In the genomic region with DNA sequence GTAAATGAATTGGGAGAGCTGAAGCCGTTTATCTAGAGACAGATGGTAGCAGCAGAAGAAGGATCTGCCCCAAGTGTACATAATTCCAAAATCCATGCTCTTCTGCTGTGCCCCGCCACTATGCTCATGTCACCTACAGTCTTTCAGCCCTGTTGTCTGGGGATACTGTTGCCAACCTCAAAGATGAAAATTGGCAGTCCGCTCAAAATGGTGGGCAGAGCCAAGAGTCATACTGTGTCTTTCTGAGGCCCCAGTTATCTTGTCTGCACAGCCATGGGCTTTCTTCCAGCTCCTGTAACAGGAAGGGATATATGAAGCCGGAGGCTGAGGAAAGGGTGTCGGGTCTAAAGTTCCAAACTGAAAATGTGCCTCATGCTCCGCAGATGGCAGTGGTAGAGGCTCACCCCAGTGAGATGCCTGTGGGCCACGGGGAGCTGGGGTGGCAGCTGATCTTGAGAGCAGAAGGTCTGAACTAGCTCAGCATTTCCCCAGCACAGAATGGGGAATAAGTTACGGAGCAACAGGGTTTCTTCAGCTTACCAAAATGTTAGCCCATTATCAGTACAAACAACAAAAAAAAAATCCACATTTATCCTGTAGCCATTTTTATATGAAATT, we compare ENCODE assay signal across 12 mouse cellular contexts.
DNase-seq lines count a peak whose midpoint lies in the region; ATAC-seq and TF ChIP-seq lines count a peak whose summit lies in the region.
"Had no signal": no experiment of that assay in that cellular context is flagged by ENCODE, and none has a peak within 500 bp of the region (broad histone marks: within the 10 kb centered on the region; RNA-seq: fewer than 3 reads in every experiment).

No protein-coding gene starts in this region.

- no peaks in the 10 kb centered on the region for H3K36me3 ChIP-seq in forebrain, postnatal 0 days (ENCODE audit: insufficient read depth)
- H3K36me3 ChIP-seq in forebrain, embryonic 12.5 days (replicated peaks), result no peaks in the 10 kb centered on the region
- no peaks in the 10 kb centered on the region for H3K36me3 ChIP-seq in midbrain, embryonic 16.5 days (ENCODE audit: control insufficient read depth, insufficient read depth, low read length)
- H3K36me3 ChIP-seq in midbrain, embryonic 13.5 days, result no peaks in the 10 kb centered on the region
- H3K36me3 ChIP-seq in myocyte (ENCODE audit: control insufficient read depth, insufficient read depth), result peaks cover 33% of the 10 kb centered on the region
- H3K36me3 ChIP-seq: midbrain, embryonic 15.5 days had no signal

- no peak for TF ChIP-seq POLR2A in myocyte (IDR thresholded peaks at IDR 0.05; ENCODE audit: insufficient read length, low read depth)

- no peak overlapping the region for H3ac ChIP-seq in myocyte (ENCODE audit: control insufficient read depth, insufficient read length)

- no peak overlapping the region for H3K4me2 ChIP-seq in forebrain, postnatal 0 days (ENCODE audit: low read depth)
- no peak overlapping the region for H3K4me2 ChIP-seq in forebrain, embryonic 12.5 days
- H3K4me2 ChIP-seq in midbrain, embryonic 16.5 days (ENCODE audit: low read length), result no peak overlapping the region
- no peak overlapping the region for H3K4me2 ChIP-seq in midbrain, embryonic 13.5 days (replicated peaks)
- no peak overlapping the region for H3K4me2 ChIP-seq in myocyte (ENCODE audit: low read depth)
- H3K4me2 ChIP-seq: heart, embryonic 11.5 days; midbrain, embryonic 15.5 days had no signal

- H3K9me3 ChIP-seq in forebrain, postnatal 0 days (ENCODE audit: low read length), result no peaks in the 10 kb centered on the region
- H3K9me3 ChIP-seq in forebrain, embryonic 12.5 days, result no peaks in the 10 kb centered on the region
- H3K9me3 ChIP-seq in midbrain, embryonic 16.5 days (replicated peaks; ENCODE audit: control insufficient read depth, low read length, poor library complexity, severe bottlenecking), result no peaks in the 10 kb centered on the region
- H3K9me3 ChIP-seq in midbrain, embryonic 13.5 days, result no peaks in the 10 kb centered on the region
- H3K9me3 ChIP-seq: midbrain, embryonic 15.5 days had no signal

- no peak overlapping the region for H3K9ac ChIP-seq in forebrain, postnatal 0 days
- H3K9ac ChIP-seq in forebrain, embryonic 12.5 days, result no peak overlapping the region
- H3K9ac ChIP-seq in midbrain, embryonic 16.5 days (ENCODE audit: low read depth, low read length), result no peak overlapping the region
- no peak overlapping the region for H3K9ac ChIP-seq in midbrain, embryonic 13.5 days (replicated peaks)
- H3K9ac ChIP-seq: midbrain, embryonic 15.5 days had no signal

- no peak for TF ChIP-seq CTCF in forebrain, postnatal 0 days (IDR thresholded peaks at IDR 0.05; ENCODE audit: low read depth)

- WGBS in forebrain, postnatal 0 days, result 65% methylated on average over 8 of the region's 8 CpGs
- 91% methylated on average over 8 of the region's 8 CpGs for WGBS in forebrain, embryonic 12.5 days
- WGBS in midbrain, embryonic 16.5 days, result 85% methylated on average over 8 of the region's 8 CpGs
- 91% methylated on average over 8 of the region's 8 CpGs for WGBS in midbrain, embryonic 13.5 days

- peak; percentile 82 for ATAC-seq in forebrain, postnatal 0 days
- ATAC-seq in forebrain, embryonic 12.5 days (ENCODE audit: low FRiP score), result no peak
- ATAC-seq in midbrain, embryonic 16.5 days, result 0 out of 2 replicates have a peak, but pooled peaks have one; percentile 45
- ATAC-seq in midbrain, embryonic 13.5 days, result no peak
- peak; percentile 82 for ATAC-seq in erythroid progenitor cell, adult 5-6 weeks (replicated peaks; ENCODE audit: low FRiP score, poor library complexity, severe bottlenecking)
- ATAC-seq: midbrain, embryonic 15.5 days had no signal

- no peaks in the 10 kb centered on the region for H3K4me1 ChIP-seq in forebrain, postnatal 0 days (ENCODE audit: insufficient read depth)
- H3K4me1 ChIP-seq in forebrain, embryonic 12.5 days, result no peaks in the 10 kb centered on the region
- H3K4me1 ChIP-seq in midbrain, embryonic 16.5 days (ENCODE audit: control insufficient read depth, insufficient read depth, low read length), result no peaks in the 10 kb centered on the region
- H3K4me1 ChIP-seq in midbrain, embryonic 13.5 days (replicated peaks), result no peaks in the 10 kb centered on the region
- H3K4me1 ChIP-seq: midbrain, embryonic 15.5 days had no signal

- H3K27me3 ChIP-seq in forebrain, postnatal 0 days (ENCODE audit: insufficient read depth, low read length), result no peaks in the 10 kb centered on the region
- H3K27me3 ChIP-seq in forebrain, embryonic 12.5 days, result no peaks in the 10 kb centered on the region
- H3K27me3 ChIP-seq in midbrain, embryonic 16.5 days (ENCODE audit: control insufficient read depth, insufficient read depth, low read depth, low read length), result no peaks in the 10 kb centered on the region
- H3K27me3 ChIP-seq in midbrain, embryonic 13.5 days, result no peaks in the 10 kb centered on the region
- H3K27me3 ChIP-seq in myocyte (ENCODE audit: control insufficient read depth, insufficient read depth, insufficient read length), result no peaks in the 10 kb centered on the region
- H3K27me3 ChIP-seq: midbrain, embryonic 15.5 days had no signal

- no peak overlapping the region for H3K27ac ChIP-seq in forebrain, postnatal 0 days (ENCODE audit: low read depth, low read length)
- no peak overlapping the region for H3K27ac ChIP-seq in forebrain, embryonic 12.5 days
- no peak overlapping the region for H3K27ac ChIP-seq in midbrain, embryonic 16.5 days (ENCODE audit: low read length)
- H3K27ac ChIP-seq in midbrain, embryonic 13.5 days, result no peak overlapping the region
- H3K27ac ChIP-seq: midbrain, embryonic 15.5 days had no signal

- peak; percentile 54 for DNase-seq in forebrain, postnatal 0 days
- no peak for DNase-seq in kidney, postnatal 14 days
- DNase-seq in thymus, postnatal 36 days, result no peak
- DNase-seq: kidney, adult 8-10 months; lung, adult 2 months had no signal

- H3K4me3 ChIP-seq in forebrain, postnatal 0 days (ENCODE audit: low read depth, low read length), result no peak overlapping the region
- H3K4me3 ChIP-seq in forebrain, embryonic 12.5 days (replicated peaks), result no peak overlapping the region
- H3K4me3 ChIP-seq in midbrain, embryonic 16.5 days (ENCODE audit: low read depth, low read length), result no peak overlapping the region
- no peak overlapping the region for H3K4me3 ChIP-seq in midbrain, embryonic 13.5 days (replicated peaks)
- no peak overlapping the region for H3K4me3 ChIP-seq in myocyte
- H3K4me3 ChIP-seq: midbrain, embryonic 15.5 days had no signal

- no peaks in the 10 kb centered on the region for H3K79me2 ChIP-seq in myocyte (ENCODE audit: control insufficient read depth, insufficient read depth)

TF ChIP-seq in myocyte, 11 proteins besides CTCF, POLR2A, EP300 and RAD21:
- peak in 2 of 3 experiments; percentile 67 to 84 for TF ChIP-seq MYOD1 (IDR thresholded peaks at IDR 0.05; ENCODE audit: control insufficient read depth in 1 of 3, insufficient read length in 2 of 3, low read depth in 2 of 3)
- no peak for TF ChIP-seq SRF (IDR thresholded peaks at IDR 0.05; ENCODE audit: control insufficient read depth, insufficient read length, low read depth)
- no peak for TF ChIP-seq REST (IDR thresholded peaks at IDR 0.05; ENCODE audit: insufficient read depth, insufficient read length)
- TF ChIP-seq MYOG (IDR thresholded peaks at IDR 0.05; ENCODE audit: control insufficient read depth in 1 of 3, insufficient read depth in 1 of 3, insufficient read length in 2 of 3, low read depth in 2 of 3), result peak; percentile 69 to 96 (median 76)
- TF ChIP-seq CEBPB (IDR thresholded peaks at IDR 0.05; ENCODE audit: insufficient read depth, poor library complexity, severe bottlenecking), result no peak
- peak; percentile 47 for TF ChIP-seq TCF12 (IDR thresholded peaks at IDR 0.05; ENCODE audit: insufficient read depth, poor library complexity, severe bottlenecking)

Comparison
In these comparisons a context has a peak if more than half of its experiments do, and no peak if none do; other contexts are left out.
1. ATAC-seq: peak in forebrain, postnatal 0 days (single experiment), midbrain, embryonic 16.5 days (single experiment) and erythroid progenitor cell, adult 5-6 weeks (single experiment); none in forebrain, embryonic 12.5 days (single experiment) and midbrain, embryonic 13.5 days (single experiment).